Mouse (Mus musculus) layer of hippocampus, adult 11-12 months (tissue): ENCODE measurements around the gene Rpusd1.
"Not testable (repeated sequence)": the region's sequence is repeated elsewhere in the genome, so short reads cannot be mapped to it uniquely, and the experiment has no call there.

Experiments used
- DNase-seq: peaks from one replicate; pipeline ENCODE4 v3.0.0; 2022; ENCODE audit warnings: low spot score

The Rpusd1 gene

GRCm38 (mm10) chr17:25738861-25739260 is 11.4 kb downstream of the Rpusd1 start:
- no peak for DNase-seq

- not testable (repeated sequence) for DNase-seq
These were observed 14.0 kb downstream of the Rpusd1 start for GRCm38 (mm10) chr17:25741471-25741870.

GRCm38 (mm10) chr17:25743831-25744230 is 16.4 kb downstream of the Rpusd1 start:
- DNase-seq = no peak

GRCm38 (mm10) chr17:25744311-25744710 is 16.8 kb downstream of the Rpusd1 start:
- DNase-seq = no peak

GRCm38 (mm10) chr17:25748238-25748637 is 20.8 kb downstream of the Rpusd1 start:
- no peak for DNase-seq

GRCm38 (mm10) chr17:25749314-25749713 is 21.8 kb downstream of the Rpusd1 start:
- no peak for DNase-seq

GRCm38 (mm10) chr17:25751446-25751845 is 24.0 kb downstream of the Rpusd1 start:
- no peak for DNase-seq

- DNase-seq = no peak
These were observed 26.8 kb downstream of the Rpusd1 start, which contains the start of gene Msln for GRCm38 (mm10) chr17:25754241-25754640. Msln (minus strand) TSS chr17:25754378.

GRCm38 (mm10) chr17:25755086-25755485 is 27.6 kb downstream of the Rpusd1 start:
- DNase-seq = no peak

GRCm38 (mm10) chr17:25755627-25756377 is 28.3 kb downstream of the Rpusd1 start:
- DNase-seq = no peak

- DNase-seq = no peak
These were observed 29.1 kb downstream of the Rpusd1 start for GRCm38 (mm10) chr17:25756378-25757242.

GRCm38 (mm10) chr17:25757691-25758090 is 30.2 kb downstream of the Rpusd1 start:
- DNase-seq = no peak

GRCm38 (mm10) chr17:25760148-25760547 is 32.7 kb downstream of the Rpusd1 start:
- DNase-seq = no peak

GRCm38 (mm10) chr17:25761561-25761970 is 34.1 kb downstream of the Rpusd1 start:
- DNase-seq = no peak

- DNase-seq = no peak
These were observed 35.1 kb downstream of the Rpusd1 start for GRCm38 (mm10) chr17:25762591-25762990.

GRCm38 (mm10) chr17:25765886-25766285 is 38.4 kb downstream of the Rpusd1 start:
- no peak for DNase-seq

GRCm38 (mm10) chr17:25769331-25769730 is 41.9 kb downstream of the Rpusd1 start:
- DNase-seq = no peak

- peak; percentile 99 for DNase-seq
These were observed 46.2 kb downstream of the Rpusd1 start, which contains the start of gene Narfl for GRCm38 (mm10) chr17:25773549-25774120. Narfl (plus strand) TSS chr17:25773776.

GRCm38 (mm10) chr17:25775318-25776062 is 48.0 kb downstream of the Rpusd1 start:
- no peak for DNase-seq

GRCm38 (mm10) chr17:25777948-25778347 is 50.5 kb downstream of the Rpusd1 start:
- no peak for DNase-seq
